Mouse (Mus musculus) heart, adult 2 months (tissue): ENCODE results near the gene Cdk17.

Experiments used
- CTCF ChIP-seq: fragments of 200-600 bp; IDR thresholded peaks from 2 replicates; pipeline ENCODE4 v1.8.1; 2022; ENCODE audit warnings: antibody characterized with exemption, mild to moderate bottlenecking, moderate library complexity
- EP300 ChIP-seq: fragments of 200-500 bp; IDR thresholded peaks from 2 replicates; pipeline ENCODE4 v1.6.1; 2011; ENCODE audit warnings: low read depth, low read length, control low read depth; ENCODE audit not compliant: insufficient read depth
- POLR2A ChIP-seq: fragments of 200-500 bp; IDR thresholded peaks from 2 replicates; pipeline ENCODE4 v1.6.1; 2011; ENCODE audit warnings: mild to moderate bottlenecking, low read depth, low read length, control low read depth; ENCODE audit not compliant: insufficient read depth

GRCm38 (mm10) chr10:93201846-93202458 lies 41.3 kb downstream of the Cdk17 start:
- TF ChIP-seq CTCF (no peak), EP300 (no peak), POLR2A (no peak)
